Mouse (Mus musculus): Measurements from ENCODE around the gene Fbxl19.

- no peak for TF ChIP-seq CTCF (IDR thresholded peaks at IDR 0.05; ENCODE audit: low read depth, low read length)
- TF ChIP-seq POLR2A (IDR thresholded peaks at IDR 0.05; ENCODE audit: extremely low read depth, insufficient read depth, low read length) = no peak
Measured at GRCm38 (mm10) chr7:127709261-127709979, 34.9 kb upstream of the Fbxl19 start.
